Mouse (Mus musculus) left cerebral cortex, adult 11 months (tissue): ENCODE measurements around the gene Mup9.
"Not testable (repeated sequence)": the region's sequence is repeated elsewhere in the genome, so short reads cannot be mapped to it uniquely, and the experiment has no call there.

Experiments used
- DNase-seq: peaks from one replicate; pipeline ENCODE4 v3.0.0; 2022; ENCODE audit warnings: low spot score

Gene Mup9

DNA sequence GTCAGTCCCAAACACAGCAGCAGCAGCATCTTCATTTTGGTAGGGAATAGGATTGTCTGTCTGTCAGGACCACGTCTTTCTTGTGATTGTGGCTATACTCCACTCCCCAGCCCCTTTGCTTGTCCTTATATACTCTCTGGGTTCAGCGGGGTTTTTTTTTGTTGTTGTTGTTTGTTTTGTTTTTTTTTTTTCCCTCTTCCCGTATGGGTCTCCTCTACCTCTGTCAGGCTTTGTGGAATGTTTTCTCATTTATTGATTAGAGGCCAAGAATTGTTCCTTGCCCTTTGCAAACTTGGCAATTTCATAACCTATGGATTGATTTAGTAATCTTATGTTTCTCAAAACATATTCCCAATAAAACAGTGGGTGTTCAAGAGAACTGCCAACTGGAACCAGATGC is at the start of gene Mup9:
Gene Mup9 (minus strand): TSS at position 101 of the 400 bp plus-strand sequence.
- not testable (repeated sequence) for DNase-seq
